Mouse (Mus musculus) layer of hippocampus, adult 6 months (tissue): Measurements from ENCODE around the gene Fstl5. TPM values are rescaled to one million over a fixed set of nuclear protein-coding genes. Genes with fewer than 3 reads are reported as not detected.

ENCODE experiments used
- long read RNA-seq, 2 experiments: library from polyadenylated mRNA; unstranded; transcript quantifications; one replicate each; pipeline ENCODE4 v2.0.0; 2019 to 2020
- polyA plus RNA-seq: library from polyadenylated mRNA; unstranded; fragments of <200 nt; fragmentation: Nextera tagmentation; gene quantifications from 2 replicates; pipeline ENCODE4 v1.2.3, GENCODE M21; 2021

Fstl5 gene
- polyA plus RNA-seq, result 8.4 and 8.8 TPM in 2 replicates
- long read RNA-seq, experiment 1, full-length matches to known transcripts, result 8 of 25 reads
- long read RNA-seq, experiment 1, partial matches to known transcripts, result 8 of 25 reads
- long read RNA-seq, experiment 1, other reads (novel, unspliced or antisense), result 9 of 25 reads
- long read RNA-seq, experiment 2, full-length matches to known transcripts, result 56 of 76 reads
- long read RNA-seq, experiment 2, partial matches to known transcripts, result 1 of 76 reads
- long read RNA-seq, experiment 2, other reads (novel, unspliced or antisense), result 19 of 76 reads

GRCm38 (mm10) chr3:76074060-76074707 is at the start of gene Fstl5:
Gene Fstl5, plus strand, starts transcription at chr3:76074270.

Other genes with a start within 250 kb of the Fstl5 start
- 5.4 and 9.6 TPM in 2 replicates for gene Golim4, start 117.3 kb upstream of the Fstl5 start, polyA plus RNA-seq